Mouse (Mus musculus): ENCODE data around the gene Ccdc154.
A peak's percentile ranks its signal among the peaks of the same experiment; 100 is the strongest.

Ccdc154 gene

DNA sequence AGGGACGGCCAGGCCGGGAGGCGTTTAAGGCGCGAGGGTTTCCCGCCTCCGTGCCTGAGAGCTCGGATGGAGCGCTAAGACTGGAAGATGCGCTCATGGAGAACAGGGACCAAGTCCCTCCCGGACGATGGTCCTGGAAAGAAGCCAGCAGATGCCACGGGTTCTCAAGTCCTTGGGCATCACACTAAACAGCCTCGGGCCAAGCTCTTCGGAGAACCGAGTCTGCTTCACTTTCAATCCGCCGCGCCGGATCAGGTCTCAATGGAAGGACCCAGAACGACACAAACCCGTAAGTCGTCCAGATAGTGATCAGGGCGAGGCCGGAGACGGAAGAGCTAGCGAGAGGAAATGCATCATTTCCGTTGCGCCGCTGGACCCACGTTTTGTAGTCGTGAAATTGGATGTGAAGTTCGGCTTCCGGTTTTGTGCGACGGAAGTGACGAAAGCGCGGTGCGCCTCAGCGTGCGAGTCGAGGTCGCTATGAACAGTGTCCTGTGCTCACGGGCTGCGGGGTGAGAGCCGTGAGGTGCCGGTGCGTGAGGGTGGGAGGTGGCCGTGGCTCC lies 21.9 kb downstream of the Ccdc154 start, which contains the start of gene BC003965:
Gene BC003965 (plus strand): TSS at position 426 of the 563 bp plus-strand sequence.
- peak; percentile 95 for DNase-seq (ENCODE audit: low read depth, low spot score)

DNA sequence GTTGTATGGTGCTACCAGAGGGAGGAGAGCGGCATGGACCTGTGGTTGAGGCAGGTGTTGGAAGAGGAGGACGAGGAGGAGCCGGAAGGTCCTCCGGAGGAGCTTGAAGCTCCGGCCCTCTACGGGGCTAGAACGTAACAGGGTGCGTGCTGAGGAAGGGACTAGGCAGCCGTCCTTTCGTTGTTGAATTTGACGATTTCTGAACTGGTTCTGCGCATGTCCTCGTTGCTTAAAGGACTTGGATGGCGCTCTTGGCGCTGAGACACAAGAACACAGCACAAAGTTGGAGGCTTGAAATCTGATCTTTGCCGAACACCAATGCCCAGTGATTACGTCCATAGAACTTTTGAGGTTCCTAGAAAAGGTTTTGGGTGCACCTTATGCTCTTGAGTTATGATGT lies 22.7 kb downstream of the Ccdc154 start:
- DNase-seq (ENCODE audit: low read depth, low spot score) = no peak

DNA sequence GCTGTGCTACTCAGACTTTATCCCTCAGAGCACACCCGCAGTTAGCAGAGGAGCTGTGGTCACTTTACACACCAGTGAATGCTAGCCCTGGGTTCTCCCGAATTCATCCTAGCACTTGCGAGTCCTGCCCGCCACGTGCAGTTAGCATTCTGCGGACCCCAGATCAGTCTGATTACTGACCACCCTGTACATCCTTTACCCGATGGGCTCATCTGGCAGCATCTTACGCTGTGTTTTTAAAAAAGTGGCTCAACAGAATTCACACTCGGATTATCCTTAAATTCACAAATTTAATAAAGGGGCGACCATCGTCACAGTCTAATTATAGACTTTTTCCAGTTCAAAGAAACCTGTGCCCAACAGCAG lies 25.5 kb downstream of the Ccdc154 start:
- no peak for DNase-seq (ENCODE audit: low read depth, low spot score)

DNA sequence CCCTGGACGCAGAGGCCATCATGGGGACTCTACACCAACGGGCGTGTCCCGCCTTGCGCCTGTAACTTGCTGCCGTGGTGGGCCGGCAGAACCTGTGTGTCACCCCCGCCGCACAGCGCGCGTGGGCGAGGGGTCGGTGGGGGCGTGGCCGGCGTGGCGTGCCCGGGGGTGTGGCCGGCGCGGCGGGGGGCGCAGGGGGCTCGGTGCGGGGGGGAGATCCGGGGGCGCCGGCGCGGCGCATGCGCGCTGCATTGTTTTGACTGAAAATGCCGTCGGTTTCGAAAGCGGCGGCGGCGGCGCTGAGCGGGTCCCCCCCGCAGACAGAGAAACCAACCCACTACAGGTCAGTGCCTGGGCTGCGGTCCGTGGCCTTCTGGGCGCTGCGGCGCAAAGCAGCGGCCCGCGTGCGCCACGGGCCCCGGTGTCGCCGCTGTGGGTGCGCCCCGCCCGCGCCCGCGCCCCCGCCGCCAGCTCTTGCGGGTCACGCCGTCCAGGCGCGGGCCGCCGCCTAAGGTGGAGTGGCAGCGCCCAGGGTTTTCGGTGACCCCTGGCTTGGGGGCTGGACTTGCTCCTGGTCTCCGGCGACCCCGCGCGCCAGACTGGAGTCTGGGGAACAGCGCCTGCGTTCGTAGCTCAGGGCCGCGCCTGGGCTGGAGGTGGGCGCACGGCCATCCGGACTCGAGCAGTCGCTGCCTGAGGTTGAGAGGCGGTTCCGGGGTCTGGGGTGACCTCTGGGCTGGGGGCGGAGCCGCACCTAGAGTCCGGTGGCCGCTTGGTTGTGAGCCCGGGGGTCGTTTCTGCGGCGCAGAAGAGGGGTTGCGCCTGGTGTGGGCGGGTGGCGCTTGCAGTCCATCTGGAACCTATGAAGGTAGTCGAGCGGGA lies 26.1 kb downstream of the Ccdc154 start, which contains the start of gene Unkl:
Gene Unkl (plus strand): TSS at position 248 of the 882 bp plus-strand sequence.
- no peak for DNase-seq (ENCODE audit: low read depth, low spot score)

DNA sequence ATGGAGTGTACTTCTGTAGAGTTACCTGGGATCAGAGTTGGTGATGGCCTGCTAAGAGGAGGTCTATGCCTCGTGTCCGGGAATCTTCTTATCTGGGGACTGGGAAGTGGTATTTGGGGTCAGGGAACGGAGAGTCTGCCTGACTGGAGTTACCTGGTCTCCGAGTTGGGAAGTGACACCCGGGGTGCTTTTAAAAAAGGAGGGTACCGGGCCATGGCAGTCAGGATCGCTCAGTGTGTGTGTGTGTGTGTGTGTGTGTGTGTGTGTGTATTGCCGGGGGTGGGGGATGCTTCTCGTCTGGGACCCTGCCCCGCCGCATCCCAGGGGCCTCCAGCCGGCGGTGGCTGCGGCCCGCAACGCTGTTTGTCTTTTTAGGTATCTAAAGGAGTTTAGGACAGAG lies 26.8 kb downstream of the Ccdc154 start:
- no peak for DNase-seq (ENCODE audit: low read depth, low spot score)

DNA sequence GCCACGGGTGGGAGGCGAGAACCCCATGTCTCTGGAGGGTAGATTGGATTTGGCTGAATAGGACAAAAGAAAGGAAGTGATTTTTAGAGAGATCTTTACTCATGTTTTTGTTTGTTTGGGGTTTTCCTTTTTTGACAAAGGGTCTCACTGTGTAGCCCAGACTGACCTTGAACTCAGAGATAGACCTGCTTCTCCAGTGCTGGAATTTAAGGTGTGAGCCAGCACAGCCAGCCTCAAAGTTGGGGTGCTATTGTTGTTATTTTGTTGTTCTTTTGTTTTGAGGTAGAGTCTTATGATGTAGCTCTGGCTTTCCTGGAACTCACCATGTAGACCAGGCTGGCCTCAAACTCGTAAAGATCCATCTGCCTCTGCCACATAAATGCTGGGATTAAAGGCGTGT lies 40.1 kb downstream of the Ccdc154 start:
- DNase-seq (ENCODE audit: low read depth, low spot score) = no peak

DNA sequence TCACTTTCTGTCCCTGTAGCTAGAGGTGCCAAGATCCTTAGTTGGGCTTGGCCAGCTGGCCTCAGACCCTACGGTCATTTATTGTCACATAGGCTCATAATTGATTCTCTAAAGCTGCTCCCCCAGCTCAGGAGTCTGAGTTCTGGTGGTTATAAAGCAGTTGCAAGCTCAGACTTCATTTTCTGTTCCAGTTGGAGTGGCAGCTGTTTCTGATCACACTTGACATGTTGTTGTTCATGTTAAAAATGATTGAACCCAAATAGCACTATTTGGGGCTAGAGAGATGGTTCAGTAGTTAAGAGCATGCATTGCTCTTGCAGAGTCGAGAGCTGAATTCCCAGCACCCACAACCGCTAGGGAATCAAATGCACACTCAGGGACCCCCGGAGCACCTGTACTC lies 47.7 kb downstream of the Ccdc154 start:
- DNase-seq (ENCODE audit: low read depth, low spot score) = no peak

DNA sequence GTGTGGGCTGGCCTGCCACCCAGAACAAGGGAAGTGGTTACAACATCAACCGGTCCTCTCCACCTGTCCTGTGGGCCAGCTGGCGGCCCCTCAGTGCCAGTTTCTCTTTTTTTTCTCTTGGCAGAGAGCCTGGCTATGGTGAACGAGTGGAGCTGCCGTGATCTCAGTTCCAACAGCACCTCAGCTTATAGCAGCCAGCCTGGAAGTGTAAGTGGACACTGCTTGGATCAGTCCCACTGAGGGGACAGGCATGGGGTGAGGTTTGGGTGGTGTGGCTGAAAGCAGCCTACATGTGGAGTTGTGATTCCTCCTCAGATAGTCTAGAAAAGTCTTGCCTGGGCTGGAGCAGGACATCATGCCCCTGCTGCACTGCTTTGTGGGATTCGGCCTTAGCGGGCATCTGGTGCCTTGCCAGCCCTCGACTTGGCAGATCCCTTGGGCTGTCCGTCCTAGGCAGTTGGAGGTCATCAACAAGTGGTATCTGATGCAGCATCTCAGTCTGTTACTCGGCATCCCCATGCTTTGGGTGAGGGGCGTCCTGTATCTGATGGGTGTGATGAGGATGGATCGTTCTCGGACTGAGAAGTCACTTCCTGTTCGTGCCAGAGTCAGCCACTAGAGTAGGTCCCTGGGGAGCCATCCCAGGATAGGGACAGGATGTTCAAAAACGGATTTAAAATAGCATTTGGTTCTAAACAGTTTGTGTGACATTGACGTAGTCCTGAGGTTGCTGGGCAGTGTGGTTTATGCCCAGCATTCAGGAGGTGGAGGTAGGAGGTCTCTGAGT lies 48.6 kb downstream of the Ccdc154 start:
- no peak for DNase-seq (ENCODE audit: low read depth, low spot score)

DNA sequence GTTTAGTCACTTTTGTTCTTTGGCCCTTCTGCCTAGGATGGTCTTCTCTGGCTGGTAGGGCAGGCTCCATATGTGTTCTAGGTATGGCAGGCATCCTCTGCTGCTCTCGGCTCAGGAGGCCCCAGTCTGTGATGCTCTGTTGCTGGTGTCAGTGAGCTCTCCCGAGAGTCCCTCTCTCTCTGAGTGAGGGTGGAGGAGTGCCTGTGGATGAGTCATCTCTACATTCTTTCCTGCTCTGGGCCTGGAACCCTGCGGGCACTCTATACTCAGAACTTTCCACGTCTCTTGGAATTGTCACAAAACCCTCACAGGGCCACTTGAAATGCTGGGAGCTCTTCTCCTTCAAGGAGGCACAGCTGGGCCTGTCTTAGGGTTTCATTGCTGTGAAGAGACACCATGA lies 49.4 kb downstream of the Ccdc154 start:
- DNase-seq (ENCODE audit: low read depth, low spot score) = no peak

DNA sequence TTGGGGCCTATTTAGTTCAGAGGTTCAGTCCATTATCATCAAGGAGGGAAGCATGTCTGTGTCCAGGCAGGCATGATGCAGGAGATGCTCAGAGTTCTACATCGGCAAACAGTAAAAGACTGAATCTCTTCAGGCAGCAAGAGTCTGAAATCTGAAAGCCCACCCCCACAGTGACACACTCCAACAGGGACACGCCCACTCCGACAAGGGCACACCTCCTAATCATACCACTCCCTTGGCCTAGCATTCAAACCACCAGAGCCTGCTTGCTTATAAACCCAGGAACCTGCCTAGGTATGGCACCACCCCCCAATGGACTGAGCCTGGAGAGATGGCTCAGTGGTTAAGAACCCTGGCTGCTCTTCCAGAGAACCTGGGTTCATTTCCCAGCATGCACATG lies 53.2 kb downstream of the Ccdc154 start:
- no peak for DNase-seq (ENCODE audit: low read depth, low spot score)

DNA sequence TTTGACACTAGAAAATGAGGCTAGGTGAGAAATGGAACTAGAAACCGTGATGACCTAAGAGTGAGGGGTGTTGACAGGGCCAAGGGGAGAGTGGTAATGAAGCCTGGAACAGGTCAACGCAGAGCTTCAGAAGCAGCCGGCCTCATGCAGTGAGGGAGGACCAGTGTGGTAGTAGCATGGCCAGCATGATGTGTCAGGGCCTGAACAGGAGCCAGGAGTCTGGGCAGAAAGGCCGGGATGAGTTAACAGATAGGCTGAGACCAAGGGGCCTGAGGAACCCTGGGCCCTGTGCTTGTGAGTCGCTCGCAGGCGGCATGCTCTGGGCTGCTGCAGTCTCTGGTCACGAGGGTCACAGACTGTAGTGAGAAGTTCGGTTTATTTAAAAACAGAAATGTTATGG lies 56.7 kb downstream of the Ccdc154 start:
- no peak for DNase-seq (ENCODE audit: low read depth, low spot score)

DNA sequence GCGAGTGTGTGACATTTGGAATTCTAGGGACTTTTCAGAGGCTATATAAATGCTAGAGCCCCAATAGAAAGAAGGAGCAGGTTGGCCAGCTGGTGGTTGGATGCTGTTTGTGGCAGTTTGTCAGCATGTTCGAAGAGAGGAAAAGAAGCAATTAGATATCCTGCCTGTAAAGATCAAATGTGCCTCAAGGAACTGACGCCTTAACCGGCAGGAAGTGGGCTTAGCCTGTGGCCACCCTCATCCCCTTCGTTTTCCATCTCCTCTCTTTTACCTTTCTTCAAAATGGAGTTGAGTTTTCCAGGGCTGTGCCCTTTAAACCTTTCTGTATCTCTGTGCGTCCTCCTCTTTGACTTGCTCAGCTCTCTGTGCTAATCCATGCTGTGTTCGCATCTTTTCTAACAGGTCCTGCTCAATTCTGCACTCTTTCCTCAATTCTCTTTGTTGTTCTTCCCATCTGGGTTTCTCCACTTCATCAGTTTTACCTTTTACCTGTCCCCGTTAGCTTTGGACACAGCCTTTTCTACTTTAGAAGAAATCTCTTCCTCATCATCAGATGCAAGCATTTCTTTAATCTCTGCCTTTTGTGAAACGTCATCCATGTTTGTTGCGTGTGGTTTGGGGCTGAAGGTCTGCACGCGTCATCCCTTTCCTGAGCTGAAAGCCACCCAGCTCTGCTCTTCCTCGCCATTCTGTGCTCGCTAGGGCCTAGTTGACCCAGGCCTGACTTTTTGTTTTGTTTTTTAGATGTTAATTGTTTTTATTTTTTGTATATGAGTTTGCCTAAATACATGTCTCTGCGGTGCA lies 57.4 kb downstream of the Ccdc154 start:
- DNase-seq (ENCODE audit: low read depth, low spot score) = no peak

DNA sequence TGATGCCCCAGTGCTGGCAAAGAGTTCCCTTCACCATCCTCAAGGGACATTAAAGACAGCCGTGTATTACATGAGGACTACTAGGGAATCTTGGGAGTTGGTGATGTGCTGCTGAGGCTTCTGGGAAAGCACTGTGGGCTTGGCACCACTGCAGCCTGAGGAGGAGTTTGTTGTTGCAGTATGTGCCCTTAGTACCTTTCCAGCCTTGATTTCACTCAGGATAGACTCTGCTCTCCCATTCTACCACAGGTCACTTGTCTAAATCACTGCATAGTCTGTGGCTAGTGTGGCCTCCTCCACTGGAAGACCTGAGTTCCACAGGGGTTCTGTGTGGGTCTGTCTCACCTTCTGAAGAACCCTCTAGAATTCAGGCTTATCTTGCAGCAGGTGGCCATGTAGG lies 58.5 kb downstream of the Ccdc154 start:
- DNase-seq (ENCODE audit: low read depth, low spot score) = no peak
